Mouse (Mus musculus): Measurements from ENCODE around the gene Rbfox1. TPM values are rescaled to one million over a fixed set of nuclear protein-coding genes. Genes with fewer than 3 reads are reported as not detected.

The Rbfox1 gene
- polyA plus RNA-seq, 1 experiment from 2014 or later: 13.9 TPM

DNA sequence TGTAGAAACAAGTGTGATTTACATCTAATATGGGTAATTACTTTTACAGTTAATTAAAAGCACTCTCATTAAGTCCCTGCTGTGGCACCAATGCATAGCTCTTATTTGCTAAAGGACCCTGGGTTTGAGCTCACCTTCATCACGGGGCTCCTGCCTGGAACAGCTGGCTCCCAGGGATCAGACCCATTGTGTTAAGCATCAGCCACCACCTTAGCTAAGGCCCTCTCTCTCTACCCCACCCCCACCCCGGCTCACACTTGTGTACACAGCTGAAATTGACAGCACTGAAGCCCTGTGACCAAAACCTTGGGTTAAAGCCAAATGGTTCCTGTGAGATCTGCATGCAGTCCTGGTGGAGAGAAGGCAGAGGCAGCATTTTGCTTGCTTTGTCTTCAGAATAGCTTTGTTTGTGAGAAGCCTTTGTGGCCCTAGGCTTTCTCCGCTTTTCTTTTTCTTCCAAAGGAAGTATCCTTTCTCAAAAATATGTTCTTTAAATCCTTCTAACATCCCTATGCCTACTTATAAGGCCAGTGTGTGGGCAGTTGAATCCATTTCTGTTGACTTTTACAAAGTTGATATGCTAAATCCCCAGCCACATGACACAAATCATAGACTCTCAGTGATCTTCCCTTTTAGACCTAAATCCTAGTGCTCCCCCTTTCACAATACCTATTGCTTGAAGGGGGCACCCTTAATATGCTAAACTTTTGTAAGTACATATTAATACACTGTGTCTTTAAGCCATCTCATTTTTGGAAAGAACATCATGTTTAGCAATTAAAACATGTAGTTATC is 594.7 kb downstream of the Rbfox1 start:
- H3K4me2 ChIP-seq (ENCODE audit: low read depth, low read length): no peak overlapping the region
- no peak overlapping the region for H3K4me3 ChIP-seq (ENCODE audit: low read depth, low read length)
- DNase-seq (ENCODE audit: low spot score) (peak; percentile 67), ATAC-seq (ENCODE audit: low read depth) (peak; percentile 50; the same call in 1 of the 2 replicates)
- no peaks in the 10 kb centered on the region for H3K9me3 ChIP-seq (ENCODE audit: control insufficient read depth, low read length)
- WGBS: 29% methylated on average over 3 of the region's 3 CpGs
- H3K27ac ChIP-seq (replicated peaks; ENCODE audit: low read depth, low read length): no peak overlapping the region
- H3K36me3 ChIP-seq (ENCODE audit: control insufficient read depth, insufficient read depth, low read length): no peaks in the 10 kb centered on the region
- no peak overlapping the region for H3K9ac ChIP-seq (ENCODE audit: low read depth, low read length)
- H3K4me1 ChIP-seq (ENCODE audit: control insufficient read depth, insufficient read depth, low read length): no peaks in the 10 kb centered on the region
- no peaks in the 10 kb centered on the region for H3K27me3 ChIP-seq (replicated peaks; ENCODE audit: control insufficient read depth, insufficient read depth, low read length)

DNA sequence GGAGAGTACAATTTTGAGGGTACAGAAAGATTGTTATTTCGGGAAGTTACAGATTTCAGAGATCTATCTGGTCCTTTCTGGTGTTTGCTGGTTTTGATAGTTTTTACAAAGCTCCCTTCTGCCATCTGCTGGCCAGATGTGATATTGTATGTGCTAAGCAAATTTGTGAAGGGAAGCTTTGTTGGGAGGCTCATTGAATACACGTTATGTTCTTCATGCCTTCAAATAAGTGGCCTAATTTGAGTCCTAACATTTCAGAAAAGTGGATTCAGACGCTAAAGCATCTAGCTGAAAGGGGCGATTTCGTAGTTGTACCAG is 595.2 kb downstream of the Rbfox1 start:
- Histone ChIP-seq H3K9ac (ENCODE audit: low read depth, low read length) (no peak overlapping the region), H3K27ac (replicated peaks; ENCODE audit: low read depth, low read length) (no peak overlapping the region), H3K9me3 (ENCODE audit: control insufficient read depth, low read length) (no peaks in the 10 kb centered on the region), H3K4me3 (ENCODE audit: low read depth, low read length) (no peak overlapping the region), H3K4me2 (ENCODE audit: low read depth, low read length) (no peak overlapping the region), H3K36me3 (ENCODE audit: control insufficient read depth, insufficient read depth, low read length) (no peaks in the 10 kb centered on the region), H3K27me3 (replicated peaks; ENCODE audit: control insufficient read depth, insufficient read depth, low read length) (no peaks in the 10 kb centered on the region), H3K4me1 (ENCODE audit: control insufficient read depth, insufficient read depth, low read length) (no peaks in the 10 kb centered on the region)
- peak; percentile 59 for DNase-seq (ENCODE audit: low spot score)
- no peak for ATAC-seq (ENCODE audit: low read depth)
- WGBS: 6% methylated on average over 5 of the region's 5 CpGs

DNA sequence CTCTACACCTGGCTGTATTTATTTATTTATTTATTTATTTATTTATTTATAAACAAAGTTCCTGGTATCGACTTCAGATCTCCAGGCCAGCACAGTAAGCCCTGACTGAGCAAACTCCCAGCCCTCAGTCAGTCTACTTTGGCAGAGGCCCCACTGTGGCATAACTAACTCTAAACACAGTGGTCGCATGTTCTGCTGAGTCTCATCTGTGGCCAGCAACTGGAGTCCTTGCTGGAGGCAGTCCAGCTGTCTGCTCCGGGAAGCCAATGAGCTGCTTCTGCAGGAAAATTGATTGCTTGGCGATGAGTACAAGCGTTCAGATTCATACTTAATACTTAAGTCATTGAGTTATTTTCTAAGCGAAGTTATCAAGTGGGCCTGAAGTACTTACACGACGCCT is 598.5 kb downstream of the Rbfox1 start:
- 66% methylated on average over 8 of the region's 8 CpGs for WGBS
- no peak overlapping the region for H3K4me3 ChIP-seq (ENCODE audit: low read depth, low read length)
- DNase-seq (ENCODE audit: low spot score): peak; percentile 20
- no peak for ATAC-seq (ENCODE audit: low read depth)
- no peaks in the 10 kb centered on the region for H3K27me3 ChIP-seq (replicated peaks; ENCODE audit: control insufficient read depth, insufficient read depth, low read length)
- no peaks in the 10 kb centered on the region for H3K4me1 ChIP-seq (ENCODE audit: control insufficient read depth, insufficient read depth, low read length)
- H3K27ac ChIP-seq (replicated peaks; ENCODE audit: low read depth, low read length): no peak overlapping the region
- no peak overlapping the region for H3K9ac ChIP-seq (ENCODE audit: low read depth, low read length)
- no peak overlapping the region for H3K4me2 ChIP-seq (ENCODE audit: low read depth, low read length)
- no peaks in the 10 kb centered on the region for H3K36me3 ChIP-seq (ENCODE audit: control insufficient read depth, insufficient read depth, low read length)
- no peaks in the 10 kb centered on the region for H3K9me3 ChIP-seq (ENCODE audit: control insufficient read depth, low read length)

DNA sequence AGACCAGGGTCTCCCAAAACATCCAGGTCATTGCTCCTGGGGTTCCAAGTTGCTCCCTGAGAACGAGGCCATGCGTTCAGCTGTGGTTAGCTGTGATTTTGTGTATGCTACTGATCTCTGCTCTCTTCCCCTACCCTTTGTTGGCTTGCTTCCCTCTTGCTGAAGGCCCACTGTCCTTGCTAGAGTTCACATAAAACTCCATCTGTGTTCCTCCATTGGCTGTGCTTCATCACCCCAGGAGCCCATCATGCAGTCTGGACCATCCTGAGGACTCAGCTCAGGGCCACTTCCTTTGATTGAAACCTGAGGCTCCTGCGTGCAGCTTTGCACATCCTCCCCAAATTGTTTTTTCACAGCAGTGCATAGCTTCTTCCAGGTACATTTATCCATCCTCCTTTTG is 600.5 kb downstream of the Rbfox1 start:
- Histone ChIP-seq H3K9me3 (ENCODE audit: control insufficient read depth, low read length) (no peaks in the 10 kb centered on the region), H3K4me3 (ENCODE audit: low read depth, low read length) (no peak overlapping the region), H3K27ac (replicated peaks; ENCODE audit: low read depth, low read length) (no peak overlapping the region), H3K9ac (ENCODE audit: low read depth, low read length) (no peak overlapping the region), H3K36me3 (ENCODE audit: control insufficient read depth, insufficient read depth, low read length) (no peaks in the 10 kb centered on the region), H3K4me1 (ENCODE audit: control insufficient read depth, insufficient read depth, low read length) (no peaks in the 10 kb centered on the region), H3K27me3 (replicated peaks; ENCODE audit: control insufficient read depth, insufficient read depth, low read length) (no peaks in the 10 kb centered on the region), H3K4me2 (ENCODE audit: low read depth, low read length) (no peak overlapping the region)
- ATAC-seq (ENCODE audit: low read depth): no peak
- 71% methylated on average over 3 of the region's 3 CpGs for WGBS
- DNase-seq (ENCODE audit: low spot score): no peak

DNA sequence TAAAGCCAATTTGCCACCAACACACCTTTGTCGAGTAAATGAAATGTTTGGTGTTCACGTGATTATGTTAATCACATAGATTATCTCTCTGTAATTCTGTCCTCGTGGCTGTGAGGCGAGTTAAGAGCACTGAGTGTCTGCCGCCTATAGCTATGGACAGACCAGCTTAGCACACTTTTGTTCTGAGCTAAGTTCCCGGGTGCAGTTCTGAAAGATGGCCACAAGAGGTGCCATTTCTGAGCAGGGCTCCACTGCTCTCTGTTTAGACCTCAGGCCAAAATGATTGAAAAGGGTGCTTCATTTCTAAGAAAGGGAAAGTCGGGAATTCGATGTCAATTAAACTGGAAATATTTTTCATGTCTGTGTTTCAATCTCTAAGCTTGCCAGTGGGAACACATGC is 617.1 kb downstream of the Rbfox1 start:
- Histone ChIP-seq H3K9me3 (ENCODE audit: control insufficient read depth, low read length) (no peaks in the 10 kb centered on the region), H3K27me3 (replicated peaks; ENCODE audit: control insufficient read depth, insufficient read depth, low read length) (no peaks in the 10 kb centered on the region), H3K4me1 (ENCODE audit: control insufficient read depth, insufficient read depth, low read length) (no peaks in the 10 kb centered on the region), H3K4me3 (ENCODE audit: low read depth, low read length) (no peak overlapping the region), H3K4me2 (ENCODE audit: low read depth, low read length) (no peak overlapping the region), H3K9ac (ENCODE audit: low read depth, low read length) (no peak overlapping the region), H3K36me3 (ENCODE audit: control insufficient read depth, insufficient read depth, low read length) (no peaks in the 10 kb centered on the region), H3K27ac (replicated peaks; ENCODE audit: low read depth, low read length) (no peak overlapping the region)
- WGBS: 21% methylated on average over 8 of the region's 8 CpGs
- DNase-seq (ENCODE audit: low spot score) (peak; percentile 10), ATAC-seq (ENCODE audit: low read depth) (no peak)

DNA sequence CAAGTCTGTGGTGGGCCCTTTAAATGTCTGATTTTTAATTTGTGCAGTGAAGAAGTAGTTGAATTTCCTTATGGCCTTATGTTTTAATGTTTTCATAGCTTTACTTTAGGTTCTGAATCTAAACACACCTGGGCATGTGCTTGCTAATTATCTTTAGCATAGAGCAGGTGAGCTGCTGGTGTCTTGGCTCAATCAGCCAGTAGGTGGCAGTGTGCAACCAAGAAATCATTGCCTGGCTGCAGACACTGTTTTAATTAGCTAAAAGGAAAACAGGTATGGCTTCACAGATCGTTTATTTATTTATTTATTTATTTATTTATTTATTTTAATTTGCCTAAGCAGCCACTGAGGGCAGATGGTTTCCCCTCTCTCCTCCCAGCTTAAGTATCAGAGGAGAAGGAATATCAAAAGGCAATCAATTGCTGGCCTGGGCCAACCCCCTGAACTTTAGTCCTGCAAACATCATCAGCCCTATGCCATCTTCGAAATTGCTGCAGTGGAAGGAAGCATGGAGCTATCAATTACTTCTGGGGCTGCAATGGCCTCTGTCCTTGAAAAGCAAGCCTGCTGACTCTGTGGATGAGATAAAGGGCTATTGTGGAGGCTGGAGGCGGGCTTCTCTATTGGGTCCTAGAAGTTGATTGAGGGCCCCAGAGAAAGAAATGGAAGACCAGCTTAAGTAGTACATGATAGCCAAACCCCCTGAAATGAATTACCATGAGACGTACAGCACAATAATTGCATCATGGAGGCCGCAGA is 618.6 kb downstream of the Rbfox1 start:
- Histone ChIP-seq H3K4me3 (ENCODE audit: low read depth, low read length) (no peak overlapping the region), H3K27me3 (replicated peaks; ENCODE audit: control insufficient read depth, insufficient read depth, low read length) (no peaks in the 10 kb centered on the region), H3K27ac (replicated peaks; ENCODE audit: low read depth, low read length) (no peak overlapping the region), H3K9ac (ENCODE audit: low read depth, low read length) (no peak overlapping the region), H3K4me1 (ENCODE audit: control insufficient read depth, insufficient read depth, low read length) (no peaks in the 10 kb centered on the region), H3K4me2 (ENCODE audit: low read depth, low read length) (no peak overlapping the region), H3K36me3 (ENCODE audit: control insufficient read depth, insufficient read depth, low read length) (no peaks in the 10 kb centered on the region), H3K9me3 (ENCODE audit: control insufficient read depth, low read length) (no peaks in the 10 kb centered on the region)
- 48% methylated on average over 5 of the region's 5 CpGs for WGBS
- peak; percentile 49 for DNase-seq (ENCODE audit: low spot score)
- no peak for ATAC-seq (ENCODE audit: low read depth)

DNA sequence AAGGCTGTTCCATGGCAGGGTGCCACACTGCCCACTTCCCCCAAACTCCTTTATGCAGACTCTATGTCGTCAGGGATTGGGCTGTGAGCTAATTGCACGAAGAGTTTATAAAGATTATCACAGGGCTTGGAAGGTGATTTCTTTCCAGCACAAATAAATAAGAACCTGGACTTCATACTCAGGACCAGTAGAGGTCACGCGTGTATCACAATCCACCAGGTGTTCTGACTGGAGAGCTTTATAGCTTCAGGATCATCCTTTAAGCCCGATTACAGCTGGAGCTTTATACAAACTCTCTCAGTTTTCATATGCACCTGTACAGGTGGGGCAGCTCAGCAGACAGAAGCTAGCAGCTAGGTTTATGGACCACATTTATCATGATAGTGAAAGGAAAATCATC is 623.8 kb downstream of the Rbfox1 start:
- Histone ChIP-seq H3K9me3 (ENCODE audit: control insufficient read depth, low read length) (no peaks in the 10 kb centered on the region), H3K27ac (replicated peaks; ENCODE audit: low read depth, low read length) (no peak overlapping the region), H3K9ac (ENCODE audit: low read depth, low read length) (no peak overlapping the region), H3K4me3 (ENCODE audit: low read depth, low read length) (no peak overlapping the region), H3K4me2 (ENCODE audit: low read depth, low read length) (no peak overlapping the region), H3K4me1 (ENCODE audit: control insufficient read depth, insufficient read depth, low read length) (no peaks in the 10 kb centered on the region), H3K36me3 (ENCODE audit: control insufficient read depth, insufficient read depth, low read length) (no peaks in the 10 kb centered on the region), H3K27me3 (replicated peaks; ENCODE audit: control insufficient read depth, insufficient read depth, low read length) (no peaks in the 10 kb centered on the region)
- 66% methylated on average over 5 of the region's 5 CpGs for WGBS
- ATAC-seq (ENCODE audit: low read depth) (no peak), DNase-seq (ENCODE audit: low spot score) (peak; percentile 12)

DNA sequence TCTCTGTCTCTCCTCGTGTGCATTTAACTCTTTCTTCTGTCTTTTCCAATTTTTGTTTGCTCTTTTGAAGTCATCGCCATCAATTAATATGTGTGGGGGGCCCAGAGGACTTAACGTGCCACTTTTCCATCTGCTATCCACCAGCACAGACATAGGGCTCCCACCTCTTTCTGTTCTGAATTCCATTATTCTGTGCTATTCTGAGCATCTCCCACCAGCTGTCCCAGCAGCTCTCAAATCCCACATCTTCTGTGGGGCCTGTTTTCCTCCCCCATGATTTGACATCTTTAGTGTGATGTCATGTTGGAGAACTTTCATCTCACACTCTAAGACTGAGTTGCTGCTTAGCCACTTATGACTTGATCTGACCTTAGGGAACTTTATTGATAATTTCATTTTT is 634.3 kb downstream of the Rbfox1 start:
- no peak for ATAC-seq (ENCODE audit: low read depth)
- no peak overlapping the region for H3K9ac ChIP-seq (ENCODE audit: low read depth, low read length)
- 79% methylated on average over 3 of the region's 3 CpGs for WGBS
- H3K4me2 ChIP-seq (ENCODE audit: low read depth, low read length): no peak overlapping the region
- no peaks in the 10 kb centered on the region for H3K27me3 ChIP-seq (replicated peaks; ENCODE audit: control insufficient read depth, insufficient read depth, low read length)
- H3K36me3 ChIP-seq (ENCODE audit: control insufficient read depth, insufficient read depth, low read length): no peaks in the 10 kb centered on the region
- no peak overlapping the region for H3K27ac ChIP-seq (replicated peaks; ENCODE audit: low read depth, low read length)
- no peaks in the 10 kb centered on the region for H3K9me3 ChIP-seq (ENCODE audit: control insufficient read depth, low read length)
- H3K4me1 ChIP-seq (ENCODE audit: control insufficient read depth, insufficient read depth, low read length): no peaks in the 10 kb centered on the region
- no peak for DNase-seq (ENCODE audit: low spot score)
- H3K4me3 ChIP-seq (ENCODE audit: low read depth, low read length): no peak overlapping the region

All from embryonic facial prominence, embryonic 14.5 days (tissue).